Mouse (Mus musculus): ENCODE measurements at regions not wholly inside any gene's neighbourhood (a gene's known extent, or its start where the extent isn't known, plus 50 kb on each side); places are given as distances from the start of the nearest gene placed in this dataset.
A peak's percentile ranks its signal among the peaks of the same experiment; 100 is the strongest.

GRCm38 (mm10) chr11:93736618-93737017, 148.9 kb downstream of the Utp18 start:
- 94% methylated on average over 10 of the region's 10 CpGs for WGBS
- Histone ChIP-seq H3K9me3 (ENCODE audit: low read length) (no peaks in the 10 kb centered on the region), H3K9ac (replicated peaks; ENCODE audit: low read length, poor library complexity, severe bottlenecking) (no peak overlapping the region), H3K4me3 (ENCODE audit: low read depth, low read length) (no peak overlapping the region), H3K36me3 (ENCODE audit: insufficient read depth, low read length) (no peaks in the 10 kb centered on the region), H3K4me2 (ENCODE audit: low read depth, low read length, poor library complexity, severe bottlenecking) (no peak overlapping the region), H3K27me3 (ENCODE audit: insufficient read depth, low read length) (no peaks in the 10 kb centered on the region), H3K4me1 (ENCODE audit: insufficient read depth, low read length) (no peaks in the 10 kb centered on the region), H3K27ac (ENCODE audit: low read depth, low read length) (no peak overlapping the region)
- no peak for TF ChIP-seq CTCF (IDR thresholded peaks at IDR 0.05)
- ATAC-seq (ENCODE audit: low FRiP score) = no peak
- DNase-seq (ENCODE audit: low spot score) = no peak

GRCm38 (mm10) chr11:93733568-93734185, 151.9 kb downstream of the Utp18 start:
- no peaks in the 10 kb centered on the region for H3K9me3 ChIP-seq (ENCODE audit: low read length)
- no peaks in the 10 kb centered on the region for H3K4me1 ChIP-seq (ENCODE audit: insufficient read depth, low read length)
- 50% methylated on average over 11 of the region's 11 CpGs for WGBS
- no peak overlapping the region for H3K9ac ChIP-seq (replicated peaks; ENCODE audit: low read length, poor library complexity, severe bottlenecking)
- no peak overlapping the region for H3K4me2 ChIP-seq (ENCODE audit: low read depth, low read length, poor library complexity, severe bottlenecking)
- no peak for DNase-seq (ENCODE audit: low spot score)
- no peaks in the 10 kb centered on the region for H3K27me3 ChIP-seq (ENCODE audit: insufficient read depth, low read length)
- no peak for ATAC-seq (ENCODE audit: low FRiP score)
- no peak overlapping the region for H3K27ac ChIP-seq (ENCODE audit: low read depth, low read length)
- no peak overlapping the region for H3K4me3 ChIP-seq (ENCODE audit: low read depth, low read length)
- no peaks in the 10 kb centered on the region for H3K36me3 ChIP-seq (ENCODE audit: insufficient read depth, low read length)
- no peak for TF ChIP-seq CTCF (IDR thresholded peaks at IDR 0.05)

GRCm38 (mm10) chr11:93729119-93729518, 156.4 kb downstream of the Utp18 start:
- WGBS = 96% methylated on average over 9 of the region's 9 CpGs
- DNase-seq (ENCODE audit: low spot score) (no peak), ATAC-seq (ENCODE audit: low FRiP score) (no peak)
- Histone ChIP-seq H3K4me3 (ENCODE audit: low read depth, low read length) (no peak overlapping the region), H3K36me3 (ENCODE audit: insufficient read depth, low read length) (no peaks in the 10 kb centered on the region), H3K4me1 (ENCODE audit: insufficient read depth, low read length) (no peaks in the 10 kb centered on the region), H3K9ac (replicated peaks; ENCODE audit: low read length, poor library complexity, severe bottlenecking) (no peak overlapping the region), H3K9me3 (ENCODE audit: low read length) (no peaks in the 10 kb centered on the region), H3K4me2 (ENCODE audit: low read depth, low read length, poor library complexity, severe bottlenecking) (no peak overlapping the region), H3K27ac (ENCODE audit: low read depth, low read length) (no peak overlapping the region), H3K27me3 (ENCODE audit: insufficient read depth, low read length) (no peaks in the 10 kb centered on the region)
- TF ChIP-seq CTCF (IDR thresholded peaks at IDR 0.05) = no peak

GRCm38 (mm10) chr11:93725242-93725641, 160.3 kb downstream of the Utp18 start:
- DNase-seq (ENCODE audit: low spot score) = peak; percentile 46
- Histone ChIP-seq H3K9me3 (ENCODE audit: low read length) (no peaks in the 10 kb centered on the region), H3K27ac (ENCODE audit: low read depth, low read length) (no peak overlapping the region), H3K36me3 (ENCODE audit: insufficient read depth, low read length) (no peaks in the 10 kb centered on the region), H3K4me2 (ENCODE audit: low read depth, low read length, poor library complexity, severe bottlenecking) (no peak overlapping the region), H3K27me3 (ENCODE audit: insufficient read depth, low read length) (no peaks in the 10 kb centered on the region), H3K4me3 (ENCODE audit: low read depth, low read length) (no peak overlapping the region), H3K9ac (replicated peaks; ENCODE audit: low read length, poor library complexity, severe bottlenecking) (no peak overlapping the region), H3K4me1 (ENCODE audit: insufficient read depth, low read length) (no peaks in the 10 kb centered on the region)
- 60% methylated on average over 6 of the region's 6 CpGs for WGBS
- no peak for ATAC-seq (ENCODE audit: low FRiP score)
- TF ChIP-seq CTCF (IDR thresholded peaks at IDR 0.05) = no peak

GRCm38 (mm10) chr11:93719141-93719540, 166.4 kb downstream of the Utp18 start:
- 60% methylated on average over 2 of the region's 2 CpGs for WGBS
- Histone ChIP-seq H3K4me3 (ENCODE audit: low read depth, low read length) (no peak overlapping the region), H3K27me3 (ENCODE audit: insufficient read depth, low read length) (no peaks in the 10 kb centered on the region), H3K9ac (replicated peaks; ENCODE audit: low read length, poor library complexity, severe bottlenecking) (no peak overlapping the region), H3K27ac (ENCODE audit: low read depth, low read length) (no peak overlapping the region), H3K4me2 (ENCODE audit: low read depth, low read length, poor library complexity, severe bottlenecking) (no peak overlapping the region), H3K9me3 (ENCODE audit: low read length) (no peaks in the 10 kb centered on the region), H3K36me3 (ENCODE audit: insufficient read depth, low read length) (no peaks in the 10 kb centered on the region), H3K4me1 (ENCODE audit: insufficient read depth, low read length) (no peaks in the 10 kb centered on the region)
- ATAC-seq (ENCODE audit: low FRiP score) (no peak), DNase-seq (ENCODE audit: low spot score) (no peak)
- no peak for TF ChIP-seq CTCF (IDR thresholded peaks at IDR 0.05)

GRCm38 (mm10) chr11:93709686-93710085, 175.9 kb downstream of the Utp18 start:
- Histone ChIP-seq H3K27ac (ENCODE audit: low read depth, low read length) (no peak overlapping the region), H3K9me3 (ENCODE audit: low read length) (no peaks in the 10 kb centered on the region), H3K4me3 (ENCODE audit: low read depth, low read length) (no peak overlapping the region), H3K4me2 (ENCODE audit: low read depth, low read length, poor library complexity, severe bottlenecking) (no peak overlapping the region), H3K36me3 (ENCODE audit: insufficient read depth, low read length) (no peaks in the 10 kb centered on the region), H3K9ac (replicated peaks; ENCODE audit: low read length, poor library complexity, severe bottlenecking) (no peak overlapping the region), H3K27me3 (ENCODE audit: insufficient read depth, low read length) (no peaks in the 10 kb centered on the region), H3K4me1 (ENCODE audit: insufficient read depth, low read length) (no peaks in the 10 kb centered on the region)
- no peak for ATAC-seq (ENCODE audit: low FRiP score)
- 90% methylated on average over 4 of the region's 4 CpGs for WGBS
- TF ChIP-seq CTCF (IDR thresholded peaks at IDR 0.05) = no peak
- no peak for DNase-seq (ENCODE audit: low spot score)

All from midbrain, postnatal 0 days (tissue).